Mouse (Mus musculus) C2C12 (cell line): Measurements from ENCODE around the gene Entpd1. TPM values are rescaled to one million over a fixed set of nuclear protein-coding genes. Genes with fewer than 3 reads are reported as not detected.
A peak's percentile ranks its signal among the peaks of the same experiment; 100 is the strongest.
"Not testable (repeated sequence)": the region's sequence is repeated elsewhere in the genome, so short reads cannot be mapped to it uniquely, and the experiment has no call there.

Experiments
- H3K27me3 ChIP-seq: one replicate; pipeline ENCODE4 v1.6.1; 2011; ENCODE audit not compliant: control insufficient read depth, insufficient read depth, insufficient read length
- H3K36me3 ChIP-seq: one replicate; pipeline ENCODE4 v1.6.1; 2011; ENCODE audit not compliant: control insufficient read depth, insufficient read depth
- H3K4me3 ChIP-seq: one replicate; pipeline ENCODE4 v1.5.1; 2011; ENCODE audit warnings: mild to moderate bottlenecking, control low read depth; ENCODE audit not compliant: poor library complexity, insufficient read depth, severe bottlenecking
- H3K79me2 ChIP-seq: one replicate; pipeline ENCODE4 v1.6.1; 2011; ENCODE audit not compliant: control insufficient read depth, insufficient read depth
- H3K79me3 ChIP-seq: one replicate; pipeline ENCODE4 v1.6.1; 2011; ENCODE audit warnings: low read depth, control low read depth
- H3ac ChIP-seq: one replicate; pipeline ENCODE3; 2011; ENCODE audit warnings: low read depth; ENCODE audit not compliant: control insufficient read depth, insufficient read length
- CEBPB ChIP-seq: IDR thresholded peaks from one replicate; pipeline ENCODE4 v1.6.1; 2011; ENCODE audit warnings: low read depth, mild to moderate bottlenecking, control low read depth, moderate library complexity
- CTCF ChIP-seq: IDR thresholded peaks from one replicate; pipeline ENCODE4 v1.5.1; 2011; ENCODE audit not compliant: control insufficient read depth, insufficient read depth, insufficient read length
- FOSL1 ChIP-seq: IDR thresholded peaks from one replicate; pipeline ENCODE4 v1.8.0; 2011; ENCODE audit warnings: mild to moderate bottlenecking, low read length; ENCODE audit not compliant: poor library complexity, insufficient read depth, severe bottlenecking
- MAX ChIP-seq: IDR thresholded peaks from one replicate; pipeline ENCODE4 v1.6.1; 2011; ENCODE audit warnings: mild to moderate bottlenecking, control low read depth
- MYOD1 ChIP-seq: IDR thresholded peaks from one replicate; pipeline ENCODE4 v1.6.1; 2011; ENCODE audit warnings: low read depth; ENCODE audit not compliant: control insufficient read depth, insufficient read length
- MYOG ChIP-seq: IDR thresholded peaks from one replicate; pipeline ENCODE4 v1.6.1; 2011; ENCODE audit not compliant: control insufficient read depth, insufficient read length; ENCODE audit errors: extremely low read depth
- USF1 ChIP-seq: IDR thresholded peaks from one replicate; pipeline ENCODE4 v1.6.1; 2011; ENCODE audit warnings: low read depth, mild to moderate bottlenecking, control low read depth, moderate library complexity
- polyA plus RNA-seq: library from polyadenylated mRNA; unstranded; fragments of >200 nt; fragmentation: generic; extraction: Trizol; gene quantifications from one replicate; pipeline ENCODE4 v1.2.1, GENCODE M21; 2012; ENCODE audit warnings: missing spikeins

Gene Entpd1
- polyA plus RNA-seq, 1 experiment: not detected

GRCm38 (mm10) chr19:40589530-40589880 lies 22.7 kb upstream of the Entpd1 start:
- Histone ChIP-seq H3K4me3 (peak overlapping the region; percentile 74), H3K27me3 (no peaks in the 10 kb centered on the region), H3K79me3 (peaks cover 8% of the 10 kb centered on the region), H3K36me3 (peaks cover 14% of the 10 kb centered on the region), H3ac (peak overlapping the region; percentile 64), H3K79me2 (peaks cover 32% of the 10 kb centered on the region)
- TF ChIP-seq CTCF (no peak), USF1 (no peak), MYOD1 (no peak), FOSL1 (no peak), MYOG (no peak), MAX (no peak), CEBPB (no peak)

GRCm38 (mm10) chr19:40595231-40595630 lies 16.9 kb upstream of the Entpd1 start:
- H3K4me3 ChIP-seq: no peak overlapping the region
- no peaks in the 10 kb centered on the region for H3K36me3 ChIP-seq
- TF ChIP-seq CTCF: no peak
- no peak for TF ChIP-seq CEBPB
- no peak for TF ChIP-seq MYOG
- no peak for TF ChIP-seq USF1
- TF ChIP-seq MAX: no peak
- no peak for TF ChIP-seq FOSL1
- TF ChIP-seq MYOD1: no peak
- H3ac ChIP-seq: no peak overlapping the region
- H3K79me2 ChIP-seq: no peaks in the 10 kb centered on the region
- no peaks in the 10 kb centered on the region for H3K79me3 ChIP-seq
- H3K27me3 ChIP-seq: no peaks in the 10 kb centered on the region

- TF ChIP-seq FOSL1 (no peak), CEBPB (no peak), MYOD1 (no peak), MAX (no peak), MYOG (no peak), CTCF (no peak), USF1 (no peak)
- Histone ChIP-seq H3K79me2 (no peaks in the 10 kb centered on the region), H3K79me3 (no peaks in the 10 kb centered on the region), H3ac (no peak overlapping the region), H3K4me3 (no peak overlapping the region), H3K36me3 (no peaks in the 10 kb centered on the region), H3K27me3 (no peaks in the 10 kb centered on the region)
These were observed 16.3 kb upstream of the Entpd1 start for GRCm38 (mm10) chr19:40595831-40596230.

GRCm38 (mm10) chr19:40600846-40601245 lies 11.3 kb upstream of the Entpd1 start:
- H3K79me3 ChIP-seq, H3K36me3 ChIP-seq, H3K4me3 ChIP-seq, H3ac ChIP-seq, H3K27me3 ChIP-seq, H3K79me2 ChIP-seq: not testable (repeated sequence)

- Histone ChIP-seq H3K27me3 (no peaks in the 10 kb centered on the region), H3K36me3 (peaks cover 5% of the 10 kb centered on the region), H3K4me3 (no peak overlapping the region), H3ac (no peak overlapping the region), H3K79me3 (no peaks in the 10 kb centered on the region), H3K79me2 (no peaks in the 10 kb centered on the region)
- TF ChIP-seq USF1: no peak
- no peak for TF ChIP-seq MYOG
- TF ChIP-seq CTCF: no peak
- TF ChIP-seq MYOD1: no peak
- TF ChIP-seq CEBPB: no peak
- TF ChIP-seq MAX: no peak
- no peak for TF ChIP-seq FOSL1
These were observed 10.3 kb upstream of the Entpd1 start for GRCm38 (mm10) chr19:40601870-40602269.

GRCm38 (mm10) chr19:40605189-40605588 lies 7.0 kb upstream of the Entpd1 start:
- H3K36me3 ChIP-seq: peaks cover 14% of the 10 kb centered on the region
- TF ChIP-seq MAX (no peak), MYOG (no peak), MYOD1 (no peak), CEBPB (no peak), USF1 (no peak), CTCF (no peak), FOSL1 (no peak)
- H3K4me3 ChIP-seq: no peak overlapping the region
- H3K27me3 ChIP-seq: no peaks in the 10 kb centered on the region
- no peak overlapping the region for H3ac ChIP-seq
- no peaks in the 10 kb centered on the region for H3K79me2 ChIP-seq
- no peaks in the 10 kb centered on the region for H3K79me3 ChIP-seq
